Mouse (Mus musculus) bone marrow macrophage, adult 2 months (primary cell): Measurements from ENCODE around the gene Clstn3. TPM values are rescaled to one million over a fixed set of nuclear protein-coding genes. Genes with fewer than 3 reads are reported as not detected.

ENCODE experiments used
- H3K27ac ChIP-seq: 2 replicates; pipeline ENCODE4 v1.5.1; 2012; ENCODE audit warnings: low read depth, low read length; ENCODE audit not compliant: insufficient read depth
- H3K4me1 ChIP-seq: 2 replicates; pipeline ENCODE4 v1.6.1; 2012; ENCODE audit warnings: low read length; ENCODE audit not compliant: control insufficient read depth, insufficient read depth
- H3K4me3 ChIP-seq: 2 replicates; pipeline ENCODE4 v1.5.1; 2012; ENCODE audit warnings: mild to moderate bottlenecking, low read length, moderate library complexity; ENCODE audit not compliant: insufficient read depth
- CTCF ChIP-seq: IDR thresholded peaks from 2 replicates; pipeline ENCODE4 v1.5.1; 2012; ENCODE audit warnings: low read depth, mild to moderate bottlenecking, low read length, moderate library complexity
- POLR2A ChIP-seq: IDR thresholded peaks from 2 replicates; pipeline ENCODE4 v1.6.1; 2012; ENCODE audit warnings: mild to moderate bottlenecking, low read depth, low read length, borderline replicate concordance
- polyA plus RNA-seq: library from polyadenylated mRNA; stranded (reverse); fragments of >200 nt; gene quantifications from 2 replicates; pipeline ENCODE4 v1.2.4, GENCODE M21; 2012; ENCODE audit not compliant: missing spikeins, insufficient read depth, insufficient read length

Gene Clstn3
- polyA plus RNA-seq, 1 experiment: 0.60 TPM

DNA sequence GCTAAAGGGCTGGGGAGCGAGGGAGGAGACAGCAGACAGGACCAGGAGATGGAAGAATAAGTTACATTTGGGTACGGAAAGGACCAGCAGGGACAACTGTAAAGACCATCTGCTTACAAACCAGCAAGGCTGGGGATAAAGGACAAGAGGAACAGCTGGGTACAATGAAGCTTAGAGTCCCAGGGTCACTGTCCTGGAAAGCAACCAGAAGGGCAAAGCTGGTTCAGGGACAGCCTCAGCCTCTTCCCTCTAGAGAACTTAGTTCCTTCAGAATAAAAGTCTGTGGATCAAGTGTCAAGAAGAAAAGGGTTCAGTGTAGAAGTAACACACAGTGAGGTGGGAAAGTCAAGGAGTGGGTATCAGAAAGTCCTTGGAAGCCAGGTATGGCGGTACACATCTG, 6.5 kb upstream of the Clstn3 start:
- Histone ChIP-seq H3K27ac (no peak overlapping the region), H3K4me3 (no peak overlapping the region), H3K4me1 (no peaks in the 10 kb centered on the region)
- TF ChIP-seq CTCF: no peak
- TF ChIP-seq POLR2A: no peak

DNA sequence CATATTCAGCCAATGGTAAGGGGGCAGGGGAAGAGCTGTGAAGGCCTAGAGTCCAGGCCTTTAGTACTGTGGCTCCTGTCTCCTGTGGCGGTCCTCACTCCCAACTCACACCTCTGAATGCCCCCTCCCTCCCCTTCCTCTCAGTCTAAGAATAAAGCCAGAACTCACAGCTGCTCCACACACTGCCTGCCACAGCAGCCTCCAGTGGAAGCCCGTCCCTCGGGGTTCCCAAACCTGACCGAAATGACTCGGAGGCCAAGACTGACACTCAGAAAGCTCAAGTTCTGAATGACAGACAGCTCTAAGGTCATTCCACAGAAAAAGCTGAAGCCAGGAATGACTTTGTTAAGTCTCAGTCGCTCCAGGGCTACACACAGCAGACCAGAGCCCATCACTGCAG, 1.1 kb upstream of the Clstn3 start:
- TF ChIP-seq CTCF (no peak), POLR2A (no peak)
- Histone ChIP-seq H3K27ac (no peak overlapping the region), H3K4me1 (peaks cover 2% of the 10 kb centered on the region; the same call in 1 of the 2 replicates), H3K4me3 (no peak overlapping the region)

DNA sequence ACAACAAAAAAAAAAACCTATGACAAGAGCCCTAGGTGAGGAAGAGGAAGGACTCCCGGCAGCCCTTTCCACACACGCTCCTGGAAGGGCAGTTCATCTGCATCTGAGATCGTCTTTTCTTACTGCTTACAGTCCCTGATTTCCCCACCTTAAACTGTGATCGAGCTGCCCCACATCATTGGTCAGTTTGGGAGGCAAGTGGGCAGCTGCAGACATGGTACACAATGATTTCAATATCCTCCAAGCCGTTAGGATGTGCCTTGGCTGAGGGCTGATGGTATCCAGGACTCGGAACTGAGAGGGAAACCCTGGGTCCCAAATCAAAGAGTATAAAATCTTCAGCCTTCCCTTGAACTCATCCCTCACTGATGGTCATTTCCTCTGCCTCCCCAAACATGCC, 705 bp upstream of the Clstn3 start:
- Histone ChIP-seq H3K27ac (no peak overlapping the region), H3K4me3 (no peak overlapping the region), H3K4me1 (peaks cover 2% of the 10 kb centered on the region; the same call in 1 of the 2 replicates)
- TF ChIP-seq POLR2A: no peak
- no peak for TF ChIP-seq CTCF

DNA sequence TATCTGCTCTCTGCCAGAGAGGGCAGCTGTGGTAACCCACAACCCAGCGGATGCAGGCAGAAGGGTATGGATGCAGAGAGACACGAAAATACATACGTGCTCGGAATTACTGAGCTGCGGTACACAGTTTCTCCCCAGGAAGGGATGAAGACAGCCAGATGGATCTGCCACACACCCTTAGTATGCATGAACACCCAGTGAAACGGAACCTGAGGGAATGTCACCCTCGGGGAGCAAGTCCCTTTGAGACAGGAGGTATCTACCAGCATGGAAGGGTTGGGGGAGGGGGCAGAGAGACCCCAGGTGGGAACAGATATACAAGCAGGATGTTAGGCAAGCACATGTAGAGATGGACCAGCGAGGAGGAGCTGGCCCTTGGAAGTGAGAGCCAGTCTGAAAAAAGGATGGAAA, 708 bp downstream of the Clstn3 start:
- Histone ChIP-seq H3K4me3 (no peak overlapping the region), H3K27ac (no peak overlapping the region), H3K4me1 (peaks cover 2% of the 10 kb centered on the region; the same call in 1 of the 2 replicates)
- TF ChIP-seq POLR2A (no peak), CTCF (no peak)

DNA sequence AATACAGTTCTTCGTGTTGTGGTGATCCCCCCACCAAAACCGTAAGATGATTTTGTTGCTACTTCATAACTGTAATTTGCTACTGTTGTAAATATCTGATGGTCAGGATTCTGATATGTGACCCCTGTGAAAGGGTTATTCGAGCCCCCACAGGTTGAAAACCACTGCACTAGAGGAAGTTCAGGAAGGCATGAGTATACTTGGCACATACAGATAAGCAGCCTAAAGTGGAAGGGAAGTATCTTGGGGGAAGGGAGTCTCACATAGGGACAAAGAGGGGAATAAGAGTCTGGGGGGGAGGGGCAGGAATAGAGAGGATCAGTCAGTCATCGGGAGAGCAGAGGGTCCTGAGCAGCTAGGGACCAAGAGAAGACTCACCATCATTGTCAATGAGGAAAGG, 5.2 kb downstream of the Clstn3 start:
- H3K4me3 ChIP-seq: no peak overlapping the region
- H3K4me1 ChIP-seq: no peaks in the 10 kb centered on the region
- no peak for TF ChIP-seq POLR2A
- TF ChIP-seq CTCF: no peak
- no peak overlapping the region for H3K27ac ChIP-seq

DNA sequence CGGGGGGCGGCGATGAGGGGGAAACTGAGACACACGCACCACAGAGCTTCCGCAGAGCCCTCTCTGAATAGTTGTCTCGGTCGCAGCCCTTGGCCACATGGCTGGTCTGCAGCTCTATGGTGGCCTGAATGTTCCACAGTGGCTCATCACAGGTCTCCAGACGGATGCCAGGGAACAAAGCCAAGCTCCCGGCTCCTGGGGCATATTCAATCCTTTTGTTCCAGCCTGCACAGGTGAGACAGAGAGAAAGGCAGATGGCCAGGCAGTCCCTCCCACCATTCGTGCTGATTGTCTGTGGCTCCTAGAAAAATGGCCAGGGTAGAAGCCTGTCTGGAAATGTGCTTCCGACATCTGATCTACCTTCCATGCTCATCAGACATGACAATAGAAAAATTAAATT, 6.1 kb downstream of the Clstn3 start:
- H3K4me1 ChIP-seq: no peaks in the 10 kb centered on the region
- no peak overlapping the region for H3K4me3 ChIP-seq
- no peak overlapping the region for H3K27ac ChIP-seq
- TF ChIP-seq POLR2A: no peak
- no peak for TF ChIP-seq CTCF

DNA sequence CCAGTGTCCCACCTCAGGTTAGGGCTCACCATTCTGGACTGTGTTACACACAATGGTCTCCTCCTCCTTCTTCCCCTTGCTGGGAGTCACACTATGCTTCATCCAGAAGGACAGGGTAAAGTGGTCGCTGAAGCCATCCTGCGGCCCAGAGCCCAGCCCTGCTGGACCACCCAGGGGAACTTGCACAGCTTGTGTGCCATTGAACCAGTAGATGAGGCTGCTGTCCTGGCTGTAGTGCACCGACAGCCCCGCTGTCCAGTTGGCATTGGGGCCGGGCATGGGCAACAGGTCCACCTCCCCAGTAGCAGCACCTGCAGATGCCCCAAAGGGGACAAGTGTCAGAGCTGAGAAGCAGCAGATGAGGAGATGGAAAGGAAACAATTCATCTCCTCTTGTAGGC, 6.8 kb downstream of the Clstn3 start:
- Histone ChIP-seq H3K27ac (no peak overlapping the region), H3K4me3 (no peak overlapping the region), H3K4me1 (no peaks in the 10 kb centered on the region)
- TF ChIP-seq POLR2A (no peak), CTCF (no peak)

DNA sequence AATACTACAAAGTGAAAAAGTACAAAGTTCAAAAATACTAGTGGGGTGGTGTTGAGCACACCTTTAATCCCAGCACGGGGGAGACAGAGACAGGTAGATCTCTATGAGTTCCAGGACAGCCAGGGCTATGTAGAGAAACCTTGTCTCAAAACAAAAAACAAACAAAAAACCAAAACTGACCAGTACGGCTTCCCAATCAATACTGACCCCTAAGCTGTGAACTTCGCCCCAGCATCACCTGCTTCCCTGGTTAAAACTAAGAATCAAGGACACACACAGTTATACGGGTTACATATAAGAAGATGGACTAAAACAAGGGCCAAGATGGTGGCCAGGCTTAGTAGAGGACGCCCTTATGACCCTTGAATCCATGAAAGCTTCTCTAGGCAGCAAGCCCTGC, 8.4 kb downstream of the Clstn3 start:
- H3K4me3 ChIP-seq: no peak overlapping the region
- no peaks in the 10 kb centered on the region for H3K4me1 ChIP-seq
- H3K27ac ChIP-seq: no peak overlapping the region
- TF ChIP-seq CTCF (no peak), POLR2A (no peak)

DNA sequence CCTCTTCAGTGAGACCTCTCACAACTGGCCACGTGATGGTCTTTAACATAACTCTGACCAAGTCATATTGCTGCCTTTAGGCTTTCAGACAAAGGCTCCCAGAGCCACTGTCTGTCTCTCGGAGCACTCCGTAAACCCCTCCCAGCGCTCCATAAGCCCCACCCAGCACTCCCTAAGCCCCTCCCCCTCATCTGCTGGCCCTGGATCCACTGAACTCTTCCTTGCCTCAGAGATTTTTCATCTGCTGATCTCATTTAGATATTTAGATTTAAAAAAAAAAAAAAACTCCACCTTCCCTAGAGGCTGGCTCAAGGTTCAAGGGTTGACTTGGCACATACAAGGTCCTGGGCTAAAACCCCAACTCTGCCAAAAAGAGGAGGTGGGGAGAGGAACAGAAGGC, 10.8 kb downstream of the Clstn3 start:
- H3K4me3 ChIP-seq: no peak overlapping the region
- no peak for TF ChIP-seq CTCF
- TF ChIP-seq POLR2A: no peak
- H3K27ac ChIP-seq: no peak overlapping the region
- no peaks in the 10 kb centered on the region for H3K4me1 ChIP-seq

DNA sequence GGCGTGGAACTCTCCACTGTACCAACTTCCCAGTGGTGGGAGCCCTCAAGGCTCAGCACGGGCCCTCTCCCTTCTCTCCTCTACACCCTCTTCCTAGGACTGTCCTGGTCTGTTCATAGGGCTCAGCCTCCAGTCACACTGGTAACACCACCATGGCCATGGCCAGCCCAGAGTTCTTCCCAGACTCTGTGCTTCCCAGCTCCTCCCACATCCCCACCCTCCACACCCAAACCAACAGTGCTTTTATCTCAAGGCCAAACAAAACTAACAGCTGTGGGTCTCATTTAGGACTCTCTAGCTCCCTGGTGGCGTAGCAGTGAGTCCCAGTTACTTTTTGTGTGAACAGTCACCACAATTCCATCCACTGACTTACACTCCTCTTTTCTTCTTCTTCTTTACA, 12.6 kb downstream of the Clstn3 start:
- TF ChIP-seq POLR2A (no peak), CTCF (no peak)
- Histone ChIP-seq H3K27ac (no peak overlapping the region), H3K4me1 (no peaks in the 10 kb centered on the region), H3K4me3 (no peak overlapping the region)

DNA sequence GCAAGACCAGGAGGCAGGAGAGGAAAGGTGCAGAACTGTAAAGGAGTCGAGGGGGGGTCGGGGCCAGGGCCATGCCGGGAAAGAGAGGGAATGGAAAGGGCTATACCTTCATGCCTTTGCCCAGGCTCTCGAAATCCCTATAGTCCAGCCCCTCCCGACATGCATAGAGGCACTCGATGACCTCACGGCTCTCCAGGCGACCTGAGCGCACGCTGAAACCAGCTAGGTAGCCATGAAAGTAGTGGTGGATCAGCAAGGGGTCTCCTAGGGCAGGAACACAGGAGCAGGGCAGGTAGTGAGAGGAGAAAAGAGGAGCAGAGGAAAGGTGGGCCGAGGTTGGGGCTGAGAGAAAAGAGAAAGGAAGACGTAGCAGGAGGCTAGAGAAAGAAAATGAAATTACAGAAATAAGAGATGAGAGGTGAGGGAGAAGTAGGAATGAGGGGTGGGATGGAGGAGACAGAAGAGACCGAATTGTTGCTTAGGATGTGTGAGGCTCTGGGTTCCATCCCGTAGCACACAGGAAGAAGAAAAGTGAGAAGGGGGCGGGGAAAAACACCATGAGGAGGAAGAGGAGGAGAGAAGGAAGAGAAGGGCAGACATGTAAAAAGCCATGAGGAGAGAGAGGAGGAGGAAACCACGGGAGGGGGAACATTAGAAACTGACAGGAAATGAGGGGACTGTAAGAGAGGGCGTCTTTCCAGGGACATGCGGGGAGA, 14.8 kb downstream of the Clstn3 start:
- no peak overlapping the region for H3K27ac ChIP-seq
- H3K4me1 ChIP-seq: peaks cover 3% of the 10 kb centered on the region; the same call in 1 of the 2 replicates
- H3K4me3 ChIP-seq: no peak overlapping the region
- TF ChIP-seq POLR2A: no peak
- TF ChIP-seq CTCF: no peak
